18 mouse cellular contexts compared by ENCODE assay signal in genomic region chr7:109680284-109680683, GRCm38 (mm10). TPM values are rescaled to one million over a fixed set of nuclear protein-coding genes. Genes with fewer than 3 reads are reported as not detected.
"Had no signal": no experiment of that assay in that cellular context is flagged by ENCODE, and none has a peak within 500 bp of the region (broad histone marks: within the 10 kb centered on the region; RNA-seq: fewer than 3 reads in every experiment).

No protein-coding gene starts in this region.

- H3K27me3 ChIP-seq: limb, embryonic 13.5 days; midbrain, embryonic 12.5 days; neural tube, embryonic 13.5 days had no signal

- H3K4me3 ChIP-seq: limb, embryonic 13.5 days; midbrain, embryonic 12.5 days; neural tube, embryonic 13.5 days had no signal

- H3K9ac ChIP-seq: limb, embryonic 13.5 days; midbrain, embryonic 12.5 days; neural tube, embryonic 13.5 days had no signal

- DNase-seq: kidney, adult 18-20 months; kidney, postnatal 14 days; layer of hippocampus, postnatal 36 days; left cerebral cortex, postnatal 4 days; lung, adult 18-20 months; lung, postnatal 14 days; retina, postnatal 1 day; right cerebral cortex, postnatal 4 days; spleen, adult 18-20 months; thymus, adult 2 months; thymus, postnatal 25 days had no signal

- H3K4me1 ChIP-seq: limb, embryonic 13.5 days; midbrain, embryonic 12.5 days; neural tube, embryonic 13.5 days had no signal

- H3K27ac ChIP-seq: limb, embryonic 13.5 days; midbrain, embryonic 12.5 days; neural tube, embryonic 13.5 days had no signal

- ATAC-seq: midbrain, embryonic 16.5 days had no signal

- H3K36me3 ChIP-seq: limb, embryonic 13.5 days; midbrain, embryonic 12.5 days; neural tube, embryonic 13.5 days had no signal

- H3K4me2 ChIP-seq: limb, embryonic 13.5 days; midbrain, embryonic 12.5 days; neural tube, embryonic 13.5 days had no signal

- H3K9me3 ChIP-seq: limb, embryonic 13.5 days; midbrain, embryonic 12.5 days; neural tube, embryonic 13.5 days had no signal

RNA-seq across cellular contexts. Expression of gene BC051019, which starts 43.4 kb away (rescaled TPM):
- polyA plus RNA-seq: kidney, embryonic 14.5 days; liver, adult 2 months; midbrain, embryonic 12.5 days had no signal

RNA-seq across cellular contexts. Expression of gene Ascl3, which starts 51.2 kb away (rescaled TPM):
- polyA plus RNA-seq: kidney, embryonic 14.5 days; limb, embryonic 13.5 days; midbrain, embryonic 12.5 days; stomach, embryonic 14.5 days had no signal
